In genomic region chr2:124289356-124289755, GRCm38 (mm10) we compare ENCODE assay signal across 16 mouse cellular contexts.
"Had no signal": no experiment of that assay in that cellular context is flagged by ENCODE, and none has a peak within 500 bp of the region (broad histone marks: within the 10 kb centered on the region; RNA-seq: fewer than 3 reads in every experiment).

No protein-coding gene starts in this region.

- H3K4me3 ChIP-seq: layer of hippocampus, adult 2 months; limb, embryonic 12.5 days; liver, embryonic 13.5 days; myocyte had no signal

- H3K27me3 ChIP-seq: limb, embryonic 12.5 days; liver, embryonic 13.5 days had no signal

- H3K36me3 ChIP-seq: limb, embryonic 12.5 days; liver, embryonic 13.5 days had no signal

- H3K27ac ChIP-seq: kidney, postnatal 0 days; layer of hippocampus, adult 2 months; limb, embryonic 12.5 days; liver, embryonic 13.5 days; macrophage; stomach, postnatal 0 days had no signal

- ATAC-seq: inflammation-experienced regulatory T-cells, adult 6 months; intestine, postnatal 0 days; liver, postnatal 0 days; lung, postnatal 0 days had no signal

- H3K4me1 ChIP-seq: limb, embryonic 12.5 days; liver, embryonic 13.5 days had no signal

- H3K9me3 ChIP-seq: limb, embryonic 12.5 days; liver, embryonic 13.5 days had no signal

- DNase-seq: kidney, adult 9 months; kidney, postnatal 36 days; liver; liver, embryonic 13.5 days; liver, postnatal 0 days; thymus, adult 18-20 months; thymus, postnatal 14 days had no signal

- H3K4me2 ChIP-seq: limb, embryonic 12.5 days; liver, embryonic 13.5 days had no signal

- H3K9ac ChIP-seq: limb, embryonic 12.5 days; liver, embryonic 13.5 days; liver, postnatal 0 days had no signal
